Mouse (Mus musculus): ENCODE results near the gene Hnrnpd.

Hnrnpd gene

DNA sequence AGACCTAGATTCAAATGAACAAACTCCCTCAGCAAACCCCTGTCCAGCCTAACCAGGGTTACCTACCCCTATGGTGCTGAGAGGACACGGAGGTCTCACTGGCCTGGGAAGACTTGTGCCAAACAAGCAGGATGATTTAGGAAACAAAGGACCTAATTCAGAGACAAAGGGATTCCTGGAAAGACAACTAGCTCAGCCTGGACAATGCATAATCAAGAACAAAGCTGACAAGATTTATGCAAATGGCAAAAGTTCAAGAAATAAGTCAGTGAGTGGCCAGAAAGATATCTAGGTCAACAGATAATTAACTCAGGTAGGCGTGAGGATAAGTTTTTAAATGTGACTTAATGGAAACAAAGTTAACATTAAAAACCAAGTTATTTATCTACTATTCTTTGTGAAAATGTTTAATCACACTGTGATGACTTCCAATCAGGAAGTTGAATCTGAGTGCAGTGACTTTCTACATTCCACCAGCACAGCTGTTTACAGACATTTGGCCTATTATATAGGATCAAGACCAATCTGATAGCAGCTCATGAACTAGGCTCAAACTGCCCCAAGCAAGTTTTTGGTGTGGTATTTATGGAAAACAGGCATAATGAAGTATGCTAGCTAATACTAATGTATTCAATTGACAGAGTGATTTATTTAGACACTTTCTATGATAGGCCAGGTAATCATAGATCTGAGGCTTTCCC, 19.4 kb downstream of the Hnrnpd start:
- DNase-seq = no peak

DNA sequence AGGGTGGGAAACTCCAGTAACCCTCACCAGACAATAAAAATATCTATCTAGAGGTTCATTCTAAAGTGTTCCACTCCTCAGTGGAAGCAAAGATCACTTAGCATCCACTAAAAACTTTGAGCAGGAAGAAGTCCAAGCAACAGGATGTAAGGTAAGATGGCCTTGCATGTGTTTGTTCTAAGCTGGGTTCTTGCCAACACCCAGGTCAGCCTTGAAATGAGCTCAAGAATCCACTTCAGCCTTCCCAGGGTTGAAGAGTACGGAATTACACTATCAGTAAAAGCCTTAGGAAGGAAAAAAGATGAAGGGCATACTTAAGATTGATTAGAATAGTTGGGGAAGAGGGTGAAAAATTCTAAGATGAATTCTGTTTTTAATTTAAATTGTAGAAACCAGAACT, 20.1 kb downstream of the Hnrnpd start:
- no peak for DNase-seq

DNA sequence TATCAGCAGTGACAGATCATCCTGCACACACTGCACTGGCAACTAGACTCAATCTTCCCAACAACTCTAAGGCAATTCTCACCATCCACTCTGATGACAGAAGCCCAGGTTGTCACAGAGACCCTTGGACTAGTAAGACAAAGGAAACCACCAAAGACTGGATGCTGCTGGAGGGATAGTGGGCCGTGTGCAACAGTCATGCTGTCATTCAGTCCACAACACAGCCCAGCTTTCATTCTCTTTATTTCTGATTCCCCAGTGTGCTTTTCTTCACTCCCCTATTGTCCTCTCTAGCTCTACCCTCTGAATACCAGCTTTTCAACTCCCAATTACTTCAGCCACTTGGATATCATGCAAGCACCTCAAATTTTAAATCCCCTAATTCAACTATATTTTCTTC, 24.9 kb downstream of the Hnrnpd start:
- DNase-seq = no peak

DNA sequence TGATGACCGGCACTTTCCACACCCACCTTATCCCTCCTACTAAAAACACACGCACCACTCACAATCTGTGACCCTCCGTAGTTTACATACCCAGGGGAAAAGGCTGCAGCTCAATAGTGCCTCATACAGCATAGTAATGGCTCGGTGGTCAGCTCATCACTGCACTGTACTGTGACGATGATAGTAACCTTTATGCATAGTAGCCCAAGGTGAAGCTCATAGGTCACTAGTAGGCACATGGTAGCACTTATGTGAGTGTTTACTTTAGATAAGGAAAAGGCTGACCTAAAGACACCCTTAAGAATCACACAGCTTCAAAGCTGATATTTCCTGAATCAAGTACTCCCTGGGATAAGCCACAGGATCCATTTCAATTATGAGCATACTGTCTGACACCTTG, 26.2 kb downstream of the Hnrnpd start:
- DNase-seq = no peak

DNA sequence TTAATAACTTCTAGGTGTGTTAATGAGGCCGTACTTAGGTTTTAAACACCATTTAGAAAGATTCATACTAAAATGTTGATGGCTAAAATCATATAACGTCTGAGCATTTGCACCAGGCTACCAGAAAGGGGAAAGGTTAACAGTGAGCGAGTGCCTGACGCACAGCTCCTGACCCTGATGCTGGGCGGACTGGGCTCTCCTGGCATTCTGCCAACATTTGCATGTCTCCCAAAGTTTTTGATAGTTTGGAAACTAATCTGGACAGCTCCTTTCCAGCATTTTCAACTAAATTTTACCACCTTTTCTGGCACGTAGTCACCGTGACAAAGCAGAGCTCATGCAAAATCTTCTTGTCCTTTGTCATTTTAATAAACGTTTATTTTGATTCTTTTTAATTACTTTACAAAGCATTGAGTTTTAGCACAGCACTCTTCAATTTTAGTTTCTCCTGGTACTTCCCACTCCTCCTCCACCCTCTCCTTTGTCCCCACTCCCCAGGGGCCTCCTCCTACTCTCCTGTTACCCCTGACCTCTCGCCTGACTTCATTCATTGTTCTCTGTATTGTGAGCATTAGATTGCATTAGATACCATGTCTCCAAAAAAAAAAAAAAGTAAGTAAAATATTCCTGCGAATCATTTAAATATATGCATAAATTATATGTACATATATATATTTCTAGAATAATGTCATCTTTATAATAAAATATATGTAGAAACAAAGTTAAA, 36.8 kb downstream of the Hnrnpd start:
- no peak for DNase-seq

DNA sequence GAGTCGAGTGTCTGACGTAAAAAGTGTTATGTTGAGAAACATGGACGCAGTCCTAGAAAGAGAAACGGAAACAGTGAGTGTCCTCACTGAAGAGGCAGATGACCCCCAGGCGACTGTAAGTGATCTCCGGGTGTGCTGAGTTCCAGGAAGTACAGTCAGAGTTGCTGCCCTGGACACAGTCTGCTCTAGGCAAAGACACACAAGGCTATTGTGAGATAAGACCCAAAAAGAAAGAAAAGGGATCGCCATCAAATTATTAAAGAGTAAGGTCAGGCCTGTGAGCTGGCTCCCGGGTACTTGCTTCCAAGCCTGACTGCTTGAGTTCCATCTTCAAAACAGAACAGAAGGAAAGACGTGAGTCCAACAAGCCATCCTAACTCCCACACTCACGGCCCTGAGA, 37.5 kb downstream of the Hnrnpd start:
- DNase-seq = no peak

DNA sequence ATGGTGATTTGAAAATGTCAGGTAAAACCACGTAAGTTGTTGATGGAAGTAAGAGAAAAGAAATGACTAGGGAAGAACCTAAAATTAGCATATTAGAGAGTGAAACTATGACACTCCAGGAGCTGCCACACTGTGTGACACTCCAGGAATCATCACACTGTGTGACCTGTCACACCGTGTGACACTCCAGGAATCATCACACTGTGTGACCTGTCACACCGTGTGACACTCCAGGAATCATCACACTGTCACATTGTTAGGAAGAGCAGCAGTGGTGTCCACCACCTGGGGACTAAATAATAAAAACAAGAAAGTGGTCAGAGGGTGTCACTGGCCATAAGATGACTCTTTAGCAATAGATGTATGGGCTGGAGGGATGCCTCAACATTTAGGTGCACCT, 39.3 kb downstream of the Hnrnpd start:
- no peak for DNase-seq

DNA sequence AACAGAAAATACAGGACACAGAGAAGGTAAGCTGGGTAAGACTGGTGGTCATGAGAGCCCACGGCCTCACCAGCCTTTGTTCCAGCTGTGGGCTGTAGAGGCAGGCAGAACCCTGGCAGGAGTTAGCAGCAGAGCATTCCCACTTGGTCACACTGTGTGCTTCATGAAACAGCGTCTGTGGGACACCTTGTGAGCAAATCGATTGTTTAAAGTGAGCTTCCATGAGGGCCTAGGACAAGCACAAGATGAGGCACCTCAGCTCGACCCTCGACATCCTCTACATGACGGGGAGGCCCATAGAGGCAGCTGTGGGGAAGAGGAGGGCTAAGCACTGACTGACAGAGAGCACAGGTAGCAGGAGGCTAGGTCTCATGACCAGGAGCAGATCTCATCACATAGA, 46.8 kb downstream of the Hnrnpd start:
- DNase-seq = no peak

DNA sequence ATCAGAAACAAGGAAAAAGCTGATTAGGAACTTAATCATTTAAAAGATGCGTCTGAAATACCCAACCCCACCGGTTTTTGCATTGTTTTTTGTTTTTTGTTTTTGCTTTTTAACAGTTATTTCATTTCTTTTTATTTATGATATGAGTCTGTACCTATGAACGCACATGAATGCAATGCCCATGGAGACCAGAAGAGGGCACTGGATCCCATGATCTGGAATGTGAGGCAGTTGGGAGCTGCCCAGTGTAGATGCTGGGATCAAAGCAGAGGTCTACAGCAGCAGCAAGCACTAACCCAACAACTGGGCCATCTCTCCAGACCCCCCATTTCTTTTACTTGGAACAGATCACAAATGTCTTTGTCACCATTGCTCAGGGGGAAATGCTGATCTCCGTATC, 50.8 kb downstream of the Hnrnpd start:
- peak; percentile 66 for DNase-seq

DNA sequence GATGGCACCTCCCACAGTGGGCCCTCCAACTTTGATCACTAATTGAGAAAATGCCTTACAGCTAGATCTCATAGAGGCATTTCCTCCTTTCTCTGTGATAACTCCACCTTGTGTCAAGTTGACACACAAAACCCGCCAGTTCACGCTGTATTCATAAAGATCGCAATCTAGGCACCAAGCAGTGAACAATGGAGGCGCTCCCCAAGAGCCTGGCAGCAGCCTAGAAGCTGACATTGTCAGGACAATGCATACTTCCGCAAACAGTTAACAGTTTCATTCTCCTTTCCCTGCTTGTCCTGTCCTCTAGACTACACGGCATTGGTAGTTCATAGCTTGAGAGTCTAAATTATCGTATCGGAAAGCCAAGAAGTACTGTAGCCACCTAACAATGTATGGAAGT, 56.7 kb downstream of the Hnrnpd start:
- no peak for DNase-seq

DNA sequence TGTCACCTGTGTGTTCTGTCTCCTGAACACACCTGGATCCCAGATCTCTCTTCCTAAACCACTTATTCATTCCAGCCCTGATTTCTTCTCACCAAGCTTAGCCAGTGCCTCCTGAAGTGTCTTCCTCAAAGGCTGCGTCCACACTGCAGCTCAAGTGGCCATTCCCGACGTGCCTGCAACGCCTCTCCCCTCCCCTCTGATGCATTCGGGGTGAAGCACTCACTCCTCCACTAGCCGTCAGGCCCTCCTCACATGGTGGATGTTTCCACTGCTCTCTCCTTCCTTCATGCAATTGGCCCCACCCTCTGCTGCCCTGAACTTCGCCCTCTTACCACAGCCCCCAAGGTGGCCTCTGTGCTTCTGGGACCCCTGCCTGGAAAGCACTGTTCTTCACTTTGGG, 63.2 kb downstream of the Hnrnpd start:
- no peak for DNase-seq

DNA sequence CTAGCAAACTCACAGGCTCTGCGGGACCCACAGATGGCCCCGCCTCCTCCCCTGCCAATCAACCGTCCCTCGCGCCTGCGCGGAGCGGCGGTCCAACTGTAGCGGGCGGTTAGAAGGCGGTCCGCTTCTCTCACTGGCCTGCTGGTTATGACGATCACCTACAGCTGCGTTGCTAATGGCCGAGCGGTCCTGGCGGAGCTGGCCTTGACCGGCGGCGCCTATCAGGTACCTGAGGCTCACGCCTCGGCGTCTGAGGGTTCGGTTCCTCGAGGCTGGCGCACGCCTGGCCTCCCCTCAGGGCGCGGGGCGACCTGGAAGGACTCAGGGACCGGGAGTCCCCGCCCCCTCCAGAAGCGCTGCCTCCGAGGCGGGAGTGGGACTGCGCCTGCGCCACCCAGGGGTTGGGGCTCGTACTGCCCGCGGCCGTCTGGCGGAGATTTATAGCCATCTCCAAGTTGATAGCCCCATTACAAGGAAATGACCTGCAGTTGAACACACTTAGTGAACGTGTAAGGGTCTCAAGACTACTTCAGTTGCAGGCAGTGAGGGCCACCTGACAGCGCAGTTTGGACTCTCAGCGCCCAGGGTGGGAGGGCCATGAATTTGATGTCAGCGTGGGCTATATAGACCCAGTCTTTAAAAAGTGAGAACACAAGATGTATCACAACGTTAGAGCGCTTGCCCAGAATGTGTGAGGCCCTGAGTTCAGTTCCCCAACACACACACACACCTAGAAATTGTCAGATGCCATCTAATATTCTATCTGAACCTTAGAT, 72.4 kb downstream of the Hnrnpd start, which contains the start of gene Vamp9:
Gene Vamp9 (plus strand): TSS at position 74 of the 776 bp plus-strand sequence.
- DNase-seq = peak; percentile 97

Measured in lung, postnatal 14 days (tissue).